8 mouse cellular contexts compared by ENCODE assay signal in the genomic region with DNA sequence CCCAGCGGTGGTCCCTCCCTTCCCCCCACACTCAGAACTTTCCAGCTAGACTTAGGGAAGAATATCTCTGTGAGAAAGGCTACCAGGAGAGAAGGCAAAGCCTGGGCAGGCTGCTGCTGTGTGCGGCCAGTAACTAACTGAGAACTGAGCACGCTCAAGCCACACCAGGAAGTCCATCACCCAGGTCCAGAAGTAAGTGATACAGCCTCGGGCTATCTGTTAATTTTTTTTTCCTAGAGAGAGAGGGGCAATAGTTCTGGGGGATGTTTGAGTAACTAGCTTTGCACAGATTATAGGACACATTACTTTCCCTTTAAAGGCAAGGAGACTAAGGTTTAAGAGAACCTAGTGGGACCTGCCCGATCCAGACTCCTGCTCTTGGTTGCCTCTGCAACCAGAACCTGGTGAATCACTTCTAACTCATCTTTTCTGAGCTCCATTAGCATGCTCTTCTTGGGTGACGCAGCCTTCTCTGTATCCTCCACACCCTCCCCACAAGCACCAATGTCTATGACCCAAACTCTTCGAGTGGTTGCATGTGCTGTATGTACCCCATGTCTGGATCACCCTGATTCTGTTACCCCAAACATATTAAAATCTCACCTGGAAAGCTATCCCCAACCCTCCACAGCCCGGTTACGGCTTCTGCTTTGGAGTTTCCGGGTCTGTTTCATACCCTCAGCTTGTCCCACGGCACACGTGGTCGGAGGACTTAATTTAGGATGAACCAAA. TPM values are rescaled to one million over a fixed set of nuclear protein-coding genes. Genes with fewer than 3 reads are reported as not detected.
DNase-seq lines count a peak whose midpoint lies in the region; ATAC-seq lines count a peak whose summit lies in the region.

No protein-coding gene starts in this region.

- H3K27me3 ChIP-seq in embryonic facial prominence, embryonic 10.5 days (replicated peaks; ENCODE audit: low read depth, poor library complexity, severe bottlenecking): no peaks in the 10 kb centered on the region
- no peaks in the 10 kb centered on the region for H3K27me3 ChIP-seq in intestine, embryonic 14.5 days (replicated peaks; ENCODE audit: control insufficient read depth, insufficient read depth, low read length)
- H3K27me3 ChIP-seq in midbrain, embryonic 15.5 days (replicated peaks): no peaks in the 10 kb centered on the region

- H3K4me2 ChIP-seq in intestine, embryonic 14.5 days (ENCODE audit: low read length): peak overlapping the region; percentile 88
- peak overlapping the region; percentile 89 for H3K4me2 ChIP-seq in midbrain, embryonic 15.5 days

- H3K36me3 ChIP-seq in embryonic facial prominence, embryonic 10.5 days (replicated peaks): peaks cover 43% of the 10 kb centered on the region
- peaks cover 10% of the 10 kb centered on the region for H3K36me3 ChIP-seq in intestine, embryonic 14.5 days (ENCODE audit: control insufficient read depth, insufficient read depth, low read length)
- no peaks in the 10 kb centered on the region for H3K36me3 ChIP-seq in midbrain, embryonic 15.5 days (replicated peaks)

- peak overlapping the region; percentile 97 for H3K4me3 ChIP-seq in embryonic facial prominence, embryonic 10.5 days
- peak overlapping the region; percentile 79 for H3K4me3 ChIP-seq in intestine, embryonic 14.5 days (ENCODE audit: low read depth, low read length)
- H3K4me3 ChIP-seq in midbrain, embryonic 15.5 days: peak overlapping the region; percentile 83

- no peak; the same call in 1 of the 2 replicates for ATAC-seq in intestine, embryonic 14.5 days (replicated peaks; ENCODE audit: low FRiP score, low TSS enrichment, low read depth)
- ATAC-seq in midbrain, embryonic 15.5 days (replicated peaks): 0 out of 2 replicates have a peak, but pooled peaks have one; percentile 22

- H3K9me3 ChIP-seq in embryonic facial prominence, embryonic 10.5 days: no peaks in the 10 kb centered on the region
- H3K9me3 ChIP-seq in intestine, embryonic 14.5 days (ENCODE audit: control insufficient read depth, low read length): no peaks in the 10 kb centered on the region
- no peaks in the 10 kb centered on the region for H3K9me3 ChIP-seq in midbrain, embryonic 15.5 days

- H3K4me1 ChIP-seq in embryonic facial prominence, embryonic 10.5 days: peaks cover 35% of the 10 kb centered on the region
- peaks cover 12% of the 10 kb centered on the region for H3K4me1 ChIP-seq in intestine, embryonic 14.5 days (replicated peaks; ENCODE audit: control insufficient read depth, insufficient read depth, low read length)
- H3K4me1 ChIP-seq in midbrain, embryonic 15.5 days: peaks cover 15% of the 10 kb centered on the region

- H3K9ac ChIP-seq in intestine, embryonic 14.5 days (ENCODE audit: low read length): peak overlapping the region; percentile 88
- peak overlapping the region; percentile 69; the same call in 1 of the 2 replicates for H3K9ac ChIP-seq in midbrain, embryonic 15.5 days

- peak overlapping the region; percentile 97 for H3K27ac ChIP-seq in embryonic facial prominence, embryonic 10.5 days (replicated peaks)
- peak overlapping the region; percentile 67; the same call in 1 of the 2 replicates for H3K27ac ChIP-seq in intestine, embryonic 14.5 days (ENCODE audit: low read depth)
- H3K27ac ChIP-seq in midbrain, embryonic 15.5 days: no peak overlapping the region

- WGBS in embryonic facial prominence, embryonic 10.5 days: 9% methylated on average over 13 of the region's 13 CpGs
- 6% methylated on average over 13 of the region's 13 CpGs for WGBS in intestine, embryonic 14.5 days
- WGBS in midbrain, embryonic 15.5 days: 6% methylated on average over 13 of the region's 13 CpGs

- peak; percentile 57 for DNase-seq in embryo, embryonic 10 days (ENCODE audit: low spot score)
- DNase-seq in embryo, embryonic 9.5 days (ENCODE audit: extremely low spot score): no peak
- peak; percentile 70 for DNase-seq in 3T3-L1 (ENCODE audit: low read depth, low spot score)
- no peak for DNase-seq in embryonic facial prominence, embryonic 10.5 days (ENCODE audit: low spot score)
- DNase-seq in intestine, embryonic 14.5 days (ENCODE audit: low spot score): peak; percentile 76
- no peak for DNase-seq in left cerebral cortex, adult 9 months (ENCODE audit: low spot score in 2 of 2)
- DNase-seq in urinary bladder, postnatal 14 days (ENCODE audit: low spot score): no peak

RNA-seq across cellular contexts. Expression of a gene that starts 8.8 kb away (rescaled TPM):
- 160 and 172 TPM in 2 replicates for polyA plus RNA-seq in embryonic facial prominence, embryonic 10.5 days (2016; fragmentation: Nextera tagmentation; extraction: Ambion mirVana)
- 65.7 and 66.6 TPM in 2 replicates for polyA plus RNA-seq in intestine, embryonic 14.5 days (2014; fragmentation: Nextera tagmentation; extraction: Ambion mirVana)
- polyA plus RNA-seq in midbrain, embryonic 15.5 days (2015; fragmentation: Nextera tagmentation; extraction: Ambion mirVana): 36.4 and 39.0 TPM in 2 replicates

RNA-seq across cellular contexts. Expression of a gene that starts 15.2 kb away (rescaled TPM):
- 83.5 and 83.8 TPM in 2 replicates for polyA plus RNA-seq in embryonic facial prominence, embryonic 10.5 days (2016; fragmentation: Nextera tagmentation; extraction: Ambion mirVana)
- polyA plus RNA-seq in intestine, embryonic 14.5 days (2014; fragmentation: Nextera tagmentation; extraction: Ambion mirVana): 72.8 and 75.4 TPM in 2 replicates
- polyA plus RNA-seq in midbrain, embryonic 15.5 days (2015; fragmentation: Nextera tagmentation; extraction: Ambion mirVana): 71.2 and 84.6 TPM in 2 replicates

RNA-seq across cellular contexts. Expression of a gene that starts 41.4 kb away (rescaled TPM):
- polyA plus RNA-seq in embryonic facial prominence, embryonic 10.5 days (2016; fragmentation: Nextera tagmentation; extraction: Ambion mirVana): 1.3 and 1.8 TPM in 2 replicates
- 1.6 and 1.7 TPM in 2 replicates for polyA plus RNA-seq in intestine, embryonic 14.5 days (2014; fragmentation: Nextera tagmentation; extraction: Ambion mirVana)
- 2.0 and 2.4 TPM in 2 replicates for polyA plus RNA-seq in midbrain, embryonic 15.5 days (2015; fragmentation: Nextera tagmentation; extraction: Ambion mirVana)

Comparison
In these comparisons a context has a peak if more than half of its experiments do, and no peak if none do; other contexts are left out.
1. DNase-seq: peak in embryo, embryonic 10 days (single experiment), 3T3-L1 (single experiment) and intestine, embryonic 14.5 days (single experiment); none in embryo, embryonic 9.5 days (single experiment), embryonic facial prominence, embryonic 10.5 days (single experiment), left cerebral cortex, adult 9 months (0 of 2) and urinary bladder, postnatal 14 days (single experiment).
2. Peak in every context shown above with its lines, with median percentiles within 50 percentile points of each other: H3K4me3 ChIP-seq.